Mouse (Mus musculus) midbrain, embryonic 10.5 days (tissue): ENCODE results near the gene Stac. TPM values are rescaled to one million over a fixed set of nuclear protein-coding genes. Genes with fewer than 3 reads are reported as not detected.

Source experiments
- DNase-seq: peaks from one replicate; pipeline ENCODE4 v3.0.0-alpha.2; 2017; ENCODE audit warnings: low spot score
- H3K27ac ChIP-seq: fragments of 300-500 bp; sonication (generic); replicated peaks from 2 replicates; pipeline ENCODE4 v1.5.1; 2016; ENCODE audit warnings: mild to moderate bottlenecking
- H3K27me3 ChIP-seq: fragments of 300-500 bp; sonication (generic); 2 replicates; pipeline ENCODE4 v1.6.1; 2016; ENCODE audit warnings: low read depth, mild to moderate bottlenecking; ENCODE audit not compliant: poor library complexity, severe bottlenecking
- H3K36me3 ChIP-seq: fragments of 300-500 bp; sonication (generic); 2 replicates; pipeline ENCODE4 v1.6.1; 2016; ENCODE audit warnings: mild to moderate bottlenecking, moderate library complexity
- H3K4me1 ChIP-seq: fragments of 300-500 bp; sonication (generic); 2 replicates; pipeline ENCODE4 v1.6.1; 2016
- H3K4me3 ChIP-seq: fragments of 300-500 bp; sonication (generic); 2 replicates; pipeline ENCODE4 v1.5.1; 2016; ENCODE audit warnings: mild to moderate bottlenecking, moderate library complexity
- H3K9me3 ChIP-seq: fragments of 300-500 bp; sonication (generic); replicated peaks from 2 replicates; pipeline ENCODE4 v1.6.1; 2016; ENCODE audit warnings: mild to moderate bottlenecking
- WGBS: fragments of 180-500 bp; shearing (Covaris S2); methylation state at CpG from one replicate; pipeline ENCODE4 v1.1.7; 2016; 5-methylcytosine and 5-hydroxymethylcytosine counted together
- polyA plus RNA-seq: library from polyadenylated mRNA; unstranded; fragments of >200 nt; fragmentation: Nextera tagmentation; extraction: Ambion mirVana; gene quantifications from 2 replicates; pipeline ENCODE4 v1.2.1, GENCODE M21; 2016

Stac gene
- polyA plus RNA-seq, 1 experiment from 2014 or later, result 0.27 TPM

DNA sequence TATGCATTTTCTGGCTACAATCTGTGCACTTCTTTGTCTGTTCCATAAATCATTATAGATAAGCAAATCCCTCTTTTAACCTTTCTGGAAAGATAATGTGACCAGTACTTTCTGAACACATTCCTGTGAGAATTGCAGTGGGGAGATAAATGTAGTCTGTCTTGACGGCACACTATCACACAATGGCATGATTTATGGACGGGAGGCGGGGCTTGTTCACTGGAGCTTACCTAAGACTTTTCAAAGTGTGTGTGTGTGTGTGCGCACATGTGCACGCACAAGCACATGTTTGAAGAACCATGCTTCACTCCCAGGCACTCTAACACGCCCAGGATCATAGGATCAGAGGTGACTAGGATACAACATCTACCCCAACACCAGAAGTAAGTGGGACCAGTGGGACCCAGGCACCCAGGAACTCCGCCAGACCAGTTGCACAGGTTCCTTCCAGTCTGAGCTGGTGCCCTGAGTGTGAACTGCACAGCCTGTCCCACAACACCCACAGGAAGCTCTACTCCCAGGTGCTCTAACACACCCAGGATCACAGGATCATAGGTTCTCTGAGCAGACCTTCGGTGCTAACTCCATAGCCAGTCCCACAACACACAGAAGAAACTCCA is 154.6 kb downstream of the Stac start:
- Histone ChIP-seq H3K36me3 (no peaks in the 10 kb centered on the region), H3K27me3 (no peaks in the 10 kb centered on the region), H3K4me3 (no peak overlapping the region), H3K27ac (no peak overlapping the region), H3K9me3 (no peaks in the 10 kb centered on the region), H3K4me1 (no peaks in the 10 kb centered on the region)
- 91% methylated on average over 8 of the region's 8 CpGs for WGBS
- DNase-seq, result no peak

DNA sequence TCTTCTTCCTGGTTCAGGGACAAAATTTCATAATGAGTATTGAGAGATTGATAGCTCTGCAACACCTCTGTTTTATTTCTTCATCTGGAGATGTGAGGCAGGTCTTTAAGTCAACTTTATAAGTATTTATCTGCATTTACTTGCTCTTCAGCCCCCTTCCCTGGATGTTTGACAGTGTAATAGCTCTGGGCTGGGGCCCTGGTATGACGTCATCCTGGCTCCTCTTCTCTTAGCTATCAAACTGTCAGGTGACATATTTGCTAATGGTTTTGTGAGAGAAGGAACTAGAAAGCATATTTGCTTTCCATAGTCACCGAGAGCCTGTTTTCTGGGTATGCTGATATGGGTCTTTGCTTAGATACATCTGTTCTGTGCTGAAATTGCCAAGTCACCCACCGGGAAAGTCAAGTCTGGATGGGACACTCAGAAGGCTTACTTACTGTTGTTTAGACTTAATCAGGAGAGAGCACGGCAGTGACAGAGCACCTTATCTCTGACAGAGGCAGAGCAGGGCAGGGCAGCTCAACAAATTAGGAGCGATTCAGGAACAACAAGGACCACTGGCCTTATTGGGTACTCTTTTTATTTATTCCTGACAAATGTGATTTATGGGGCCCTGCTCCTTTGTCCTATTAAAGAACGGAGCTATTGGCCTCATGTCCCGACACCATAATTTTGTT is 155.3 kb downstream of the Stac start:
- Histone ChIP-seq H3K9me3 (no peaks in the 10 kb centered on the region), H3K4me1 (no peaks in the 10 kb centered on the region), H3K27me3 (no peaks in the 10 kb centered on the region), H3K27ac (no peak overlapping the region), H3K36me3 (no peaks in the 10 kb centered on the region), H3K4me3 (no peak overlapping the region)
- DNase-seq, result no peak
- WGBS, result 86% methylated on average over 7 of the region's 7 CpGs

DNA sequence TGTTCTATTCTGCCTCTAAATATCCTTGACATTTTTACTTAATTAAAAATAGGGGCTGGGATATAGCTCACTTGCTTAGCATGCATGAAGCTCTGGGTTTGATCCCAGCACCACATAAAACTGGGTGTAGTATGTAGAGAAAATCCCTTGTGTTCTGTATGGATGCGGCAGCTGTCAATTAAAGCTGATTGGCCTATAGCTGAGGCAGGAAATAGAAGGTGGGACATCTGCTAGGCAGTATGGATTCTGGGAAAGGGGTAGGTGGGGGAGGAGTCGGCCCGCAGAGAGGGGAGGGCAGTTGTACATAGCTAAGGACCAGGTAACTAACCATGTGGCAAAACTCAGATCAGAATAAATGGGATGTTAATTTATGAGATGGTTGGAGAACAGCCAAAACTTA is 166.3 kb downstream of the Stac start:
- Histone ChIP-seq H3K27me3 (no peaks in the 10 kb centered on the region), H3K36me3 (no peaks in the 10 kb centered on the region), H3K27ac (no peak overlapping the region), H3K4me3 (no peak overlapping the region), H3K4me1 (no peaks in the 10 kb centered on the region), H3K9me3 (no peaks in the 10 kb centered on the region)
- 93% methylated on average over 3 of the region's 3 CpGs for WGBS
- no peak for DNase-seq

DNA sequence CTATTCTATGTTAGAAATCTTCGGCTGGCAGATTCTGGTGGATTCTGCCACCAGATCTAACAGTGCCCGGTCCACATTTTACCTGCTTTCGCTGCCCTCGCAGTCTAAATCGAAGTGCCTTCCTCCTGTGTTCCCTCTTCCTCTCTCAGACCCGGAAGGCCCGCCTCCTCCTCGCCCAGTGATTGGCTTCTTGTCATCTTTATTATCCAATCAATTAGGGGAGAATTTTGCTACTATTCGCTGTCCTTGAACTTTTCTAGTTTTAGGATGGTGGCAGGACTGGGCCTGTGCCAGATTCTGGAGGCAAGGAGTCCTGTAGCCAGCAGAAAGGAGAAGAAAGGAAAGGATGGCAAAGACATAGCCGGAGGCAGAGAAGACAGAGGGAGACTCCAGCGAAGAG is 167.0 kb downstream of the Stac start:
- 92% methylated on average over 11 of the region's 11 CpGs for WGBS
- H3K4me1 ChIP-seq, result no peaks in the 10 kb centered on the region
- H3K4me3 ChIP-seq, result no peak overlapping the region
- no peaks in the 10 kb centered on the region for H3K9me3 ChIP-seq
- H3K27ac ChIP-seq, result no peak overlapping the region
- no peaks in the 10 kb centered on the region for H3K27me3 ChIP-seq
- H3K36me3 ChIP-seq, result no peaks in the 10 kb centered on the region
- DNase-seq, result no peak

DNA sequence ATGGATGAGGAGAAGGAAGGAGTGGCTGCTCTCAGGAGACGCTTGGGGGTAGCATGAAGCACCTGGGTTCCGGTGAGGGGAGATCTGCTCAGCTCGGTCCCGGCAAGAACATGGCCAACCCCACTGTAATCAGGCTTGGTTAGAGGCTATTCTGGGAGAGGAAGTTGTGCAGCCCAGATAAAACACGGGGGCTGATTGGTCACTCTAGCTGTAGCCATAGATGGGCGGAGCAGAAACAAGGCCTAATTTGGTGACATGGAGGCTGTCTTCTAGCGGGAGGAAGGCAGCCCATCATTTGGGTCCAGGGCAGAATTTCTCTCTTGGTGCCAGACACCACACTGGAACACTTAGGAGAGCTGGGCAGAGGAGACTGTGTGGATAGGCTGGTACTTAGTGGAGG is 167.9 kb downstream of the Stac start:
- DNase-seq, result no peak
- no peaks in the 10 kb centered on the region for H3K36me3 ChIP-seq
- no peak overlapping the region for H3K27ac ChIP-seq
- no peak overlapping the region for H3K4me3 ChIP-seq
- H3K27me3 ChIP-seq, result no peaks in the 10 kb centered on the region
- H3K4me1 ChIP-seq, result no peaks in the 10 kb centered on the region
- H3K9me3 ChIP-seq, result no peaks in the 10 kb centered on the region
- WGBS, result 93% methylated on average over 7 of the region's 7 CpGs

DNA sequence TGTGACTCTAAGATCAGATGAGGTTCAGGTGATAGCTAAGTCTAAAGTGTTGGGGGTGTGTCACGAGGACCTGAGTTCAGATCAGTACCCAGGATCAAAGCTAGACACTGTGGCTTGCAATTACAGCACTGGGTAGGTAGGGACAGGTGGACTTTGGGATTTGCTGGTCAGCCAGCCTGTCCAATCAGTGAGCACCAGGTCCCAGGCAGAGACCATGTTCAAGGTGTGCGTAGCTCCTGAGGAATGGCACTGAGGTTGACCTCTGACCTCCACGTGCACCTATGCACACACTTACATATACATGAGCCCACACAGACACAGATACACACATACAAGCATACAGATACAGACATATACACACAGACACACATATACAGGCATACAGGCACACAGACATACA is 174.6 kb downstream of the Stac start:
- no peaks in the 10 kb centered on the region for H3K4me1 ChIP-seq
- no peak overlapping the region for H3K4me3 ChIP-seq
- no peaks in the 10 kb centered on the region for H3K9me3 ChIP-seq
- no peak for DNase-seq
- no peak overlapping the region for H3K27ac ChIP-seq
- H3K27me3 ChIP-seq, result no peaks in the 10 kb centered on the region
- WGBS, result 82% methylated on average over 3 of the region's 3 CpGs
- H3K36me3 ChIP-seq, result no peaks in the 10 kb centered on the region

DNA sequence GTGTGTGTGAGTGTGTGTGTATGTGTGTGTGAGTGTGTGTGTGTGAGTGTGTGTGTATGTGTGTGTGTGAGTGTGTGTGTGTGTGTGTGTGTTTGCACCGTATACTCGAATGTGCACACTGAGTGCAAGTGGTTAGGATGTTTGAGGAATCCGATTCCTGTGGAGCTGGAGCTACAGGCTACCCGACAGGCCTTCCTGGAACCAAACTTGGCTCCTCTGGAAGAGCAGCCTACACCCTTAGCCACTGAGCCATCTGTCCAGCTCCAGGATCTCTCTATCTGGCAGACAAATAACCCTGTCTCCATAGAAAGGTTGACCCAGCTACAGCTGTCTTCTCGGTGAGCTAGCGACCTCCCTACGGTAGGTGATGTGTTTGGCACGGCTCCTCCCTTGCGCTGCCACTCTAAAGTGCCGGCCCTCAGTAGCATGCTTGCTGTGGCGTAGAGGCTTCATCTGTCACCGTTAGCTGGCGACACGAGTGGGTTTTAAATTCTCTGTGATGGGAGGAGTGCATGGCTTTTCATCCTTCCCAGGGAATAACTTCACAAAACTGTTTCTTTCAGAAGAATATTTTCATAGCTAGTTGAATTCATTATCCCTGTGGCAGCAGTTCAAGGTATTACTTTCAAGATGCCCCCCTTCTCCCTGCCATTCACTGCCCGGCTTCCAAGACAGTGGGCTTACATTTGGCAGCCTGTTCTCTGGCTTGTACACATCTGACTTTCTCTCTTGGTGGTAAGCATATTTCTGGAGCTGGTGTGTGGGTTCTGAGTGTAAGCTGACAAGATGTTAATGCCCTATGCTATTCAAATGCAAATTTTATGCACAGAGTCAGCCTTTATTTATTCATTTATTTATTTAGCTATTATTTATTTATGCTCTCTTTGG is 175.3 kb downstream of the Stac start:
- no peaks in the 10 kb centered on the region for H3K9me3 ChIP-seq
- no peaks in the 10 kb centered on the region for H3K4me1 ChIP-seq
- H3K27me3 ChIP-seq, result no peaks in the 10 kb centered on the region
- no peak for DNase-seq
- H3K27ac ChIP-seq, result no peak overlapping the region
- H3K36me3 ChIP-seq, result no peaks in the 10 kb centered on the region
- WGBS, result 90% methylated on average over 15 of the region's 15 CpGs
- no peak overlapping the region for H3K4me3 ChIP-seq
